In genomic region chr7:117575417-117575816, GRCm38 (mm10) we compare ENCODE assay signal across 23 mouse cellular contexts.
DNase-seq lines count a peak whose midpoint lies in the region; ATAC-seq and TF ChIP-seq lines count a peak whose summit lies in the region.
"Had no signal": no experiment of that assay in that cellular context is flagged by ENCODE, and none has a peak within 500 bp of the region (broad histone marks: within the 10 kb centered on the region; RNA-seq: fewer than 3 reads in every experiment).

No protein-coding gene starts in this region.

- no peak for TF ChIP-seq CTCF in forebrain, postnatal 0 days (IDR thresholded peaks at IDR 0.05; ENCODE audit: low read depth)
- TF ChIP-seq CTCF in heart, adult 2 months (IDR thresholded peaks at IDR 0.05): no peak

- ATAC-seq in forebrain, embryonic 13.5 days: no peak
- no peak for ATAC-seq in forebrain, postnatal 0 days
- peak; percentile 34; the same call in 1 of the 2 replicates for ATAC-seq in forebrain, embryonic 16.5 days
- peak; percentile 71 for ATAC-seq in monocyte, adult 5-6 weeks (replicated peaks; ENCODE audit: insufficient number of reproducible peaks, low FRiP score, low TSS enrichment, poor library complexity, severe bottlenecking)
- ATAC-seq: activated CD4-positive, CD25-positive, alpha-beta regulatory T cell, adult 4 months; hindbrain, embryonic 16.5 days; intestine, embryonic 15.5 days had no signal

- H3K36me3 ChIP-seq in forebrain, embryonic 13.5 days (ENCODE audit: poor library complexity, severe bottlenecking): no peaks in the 10 kb centered on the region
- no peaks in the 10 kb centered on the region for H3K36me3 ChIP-seq in forebrain, postnatal 0 days (ENCODE audit: insufficient read depth)
- H3K36me3 ChIP-seq in forebrain, embryonic 16.5 days (ENCODE audit: control insufficient read depth, insufficient read depth): no peaks in the 10 kb centered on the region
- H3K36me3 ChIP-seq in forebrain, embryonic 10.5 days (replicated peaks): no peaks in the 10 kb centered on the region; the same call in 1 of the 2 replicates
- no peaks in the 10 kb centered on the region for H3K36me3 ChIP-seq in heart, adult 2 months (ENCODE audit: control insufficient read depth, insufficient read depth, low read length)
- H3K36me3 ChIP-seq: heart, embryonic 10.5 days; heart, embryonic 13.5 days; hindbrain, embryonic 10.5 days; hindbrain, embryonic 13.5 days; intestine, embryonic 15.5 days had no signal

- H3K9me3 ChIP-seq in forebrain, embryonic 13.5 days (replicated peaks): no peaks in the 10 kb centered on the region
- H3K9me3 ChIP-seq in forebrain, postnatal 0 days (ENCODE audit: low read length): no peaks in the 10 kb centered on the region
- H3K9me3 ChIP-seq in forebrain, embryonic 16.5 days (ENCODE audit: control insufficient read depth, low read length): no peaks in the 10 kb centered on the region
- no peaks in the 10 kb centered on the region for H3K9me3 ChIP-seq in forebrain, embryonic 10.5 days
- H3K9me3 ChIP-seq: heart, embryonic 10.5 days; heart, embryonic 13.5 days; hindbrain, embryonic 10.5 days; hindbrain, embryonic 13.5 days; intestine, embryonic 15.5 days had no signal

- no peak overlapping the region for H3K4me3 ChIP-seq in forebrain, embryonic 13.5 days
- H3K4me3 ChIP-seq in forebrain, postnatal 0 days (ENCODE audit: low read depth, low read length): no peak overlapping the region
- H3K4me3 ChIP-seq in forebrain, embryonic 16.5 days (replicated peaks; ENCODE audit: low read length): no peak overlapping the region
- no peak overlapping the region for H3K4me3 ChIP-seq in forebrain, embryonic 10.5 days
- H3K4me3 ChIP-seq in heart, adult 2 months: no peak overlapping the region
- H3K4me3 ChIP-seq: heart, embryonic 10.5 days; heart, embryonic 13.5 days; hindbrain, embryonic 10.5 days; hindbrain, embryonic 13.5 days; intestine, embryonic 15.5 days had no signal

- no peaks in the 10 kb centered on the region for H3K27me3 ChIP-seq in forebrain, embryonic 13.5 days
- H3K27me3 ChIP-seq in forebrain, postnatal 0 days (ENCODE audit: insufficient read depth, low read length): no peaks in the 10 kb centered on the region
- no peaks in the 10 kb centered on the region for H3K27me3 ChIP-seq in forebrain, embryonic 16.5 days (replicated peaks; ENCODE audit: control insufficient read depth, insufficient read depth, low read length)
- no peaks in the 10 kb centered on the region for H3K27me3 ChIP-seq in forebrain, embryonic 10.5 days (ENCODE audit: poor library complexity, severe bottlenecking)
- no peaks in the 10 kb centered on the region for H3K27me3 ChIP-seq in heart, adult 2 months (ENCODE audit: control insufficient read depth, insufficient read depth, low read length)
- H3K27me3 ChIP-seq: heart, embryonic 13.5 days; hindbrain, embryonic 13.5 days; intestine, embryonic 15.5 days had no signal

- H3K9ac ChIP-seq in forebrain, embryonic 13.5 days: no peak overlapping the region
- H3K9ac ChIP-seq in forebrain, postnatal 0 days: no peak overlapping the region
- no peak overlapping the region for H3K9ac ChIP-seq in forebrain, embryonic 16.5 days (replicated peaks; ENCODE audit: low read depth, low read length)
- no peak overlapping the region for H3K9ac ChIP-seq in heart, adult 2 months (ENCODE audit: low read depth, low read length)
- H3K9ac ChIP-seq: heart, embryonic 13.5 days; hindbrain, embryonic 13.5 days; intestine, embryonic 15.5 days had no signal

- WGBS in forebrain, embryonic 13.5 days: 36% methylated on average over 4 of the region's 4 CpGs
- WGBS in forebrain, postnatal 0 days: 34% methylated on average over 4 of the region's 4 CpGs
- 35% methylated on average over 4 of the region's 4 CpGs for WGBS in forebrain, embryonic 16.5 days
- WGBS in forebrain, embryonic 10.5 days: 48% methylated on average over 4 of the region's 4 CpGs
- WGBS in heart, adult 2 months: 53% methylated on average over 4 of the region's 4 CpGs

- DNase-seq in forebrain, postnatal 0 days: no peak
- DNase-seq in forebrain, embryonic 10.5 days (ENCODE audit: extremely low spot score, low spot score): no peak
- no peak for DNase-seq in heart, adult 2 months
- DNase-seq in adrenal gland, postnatal 4 days (ENCODE audit: low spot score in 2 of 2): no peak
- DNase-seq: adrenal gland, adult 8-10 months; adrenal gland, postnatal 25 days; cerebellum, adult 11-12 months; cerebellum, adult 8-10 months; cerebellum, postnatal 14 days; gastrocnemius, postnatal 25 days; heart, adult 18-20 months; heart, postnatal 36 days; kidney, adult 11 months had no signal

- peaks cover 42% of the 10 kb centered on the region for H3K4me1 ChIP-seq in forebrain, embryonic 13.5 days
- H3K4me1 ChIP-seq in forebrain, postnatal 0 days (ENCODE audit: insufficient read depth): peaks cover 9% of the 10 kb centered on the region; the same call in 1 of the 2 replicates
- peaks cover 26% of the 10 kb centered on the region for H3K4me1 ChIP-seq in forebrain, embryonic 16.5 days (replicated peaks; ENCODE audit: control insufficient read depth, insufficient read depth, low read length)
- H3K4me1 ChIP-seq in forebrain, embryonic 10.5 days: peaks cover 9% of the 10 kb centered on the region
- peaks cover 4% of the 10 kb centered on the region; the same call in 1 of the 2 replicates for H3K4me1 ChIP-seq in heart, adult 2 months (ENCODE audit: control insufficient read depth, insufficient read depth, low read length)
- H3K4me1 ChIP-seq: heart, embryonic 10.5 days; hindbrain, embryonic 10.5 days; hindbrain, embryonic 13.5 days; intestine, embryonic 15.5 days had no signal

- no peak for TF ChIP-seq EP300 in heart, adult 2 months (IDR thresholded peaks at IDR 0.05; ENCODE audit: insufficient read depth, low read depth, low read length)

- H3K4me2 ChIP-seq in forebrain, embryonic 13.5 days: no peak overlapping the region
- no peak overlapping the region for H3K4me2 ChIP-seq in forebrain, postnatal 0 days (ENCODE audit: low read depth)
- no peak overlapping the region for H3K4me2 ChIP-seq in forebrain, embryonic 16.5 days (ENCODE audit: low read length)
- H3K4me2 ChIP-seq: heart, embryonic 13.5 days; hindbrain, embryonic 13.5 days; intestine, embryonic 15.5 days had no signal

- no peaks in the 10 kb centered on the region for H3K79me2 ChIP-seq in heart, adult 2 months (replicated peaks; ENCODE audit: control insufficient read depth, insufficient read depth, low read length)

- intact Hi-C loops in heart, adult 2 months (cut with DNase I): no loop called here

- H3K27ac ChIP-seq in forebrain, embryonic 13.5 days: peak overlapping the region; percentile 31; the same call in 1 of the 2 replicates
- no peak overlapping the region for H3K27ac ChIP-seq in forebrain, postnatal 0 days (ENCODE audit: low read depth, low read length)
- H3K27ac ChIP-seq in forebrain, embryonic 16.5 days (ENCODE audit: low read length): peak overlapping the region; percentile 20; the same call in 1 of the 2 replicates
- no peak overlapping the region for H3K27ac ChIP-seq in forebrain, embryonic 10.5 days
- H3K27ac ChIP-seq in heart, adult 2 months: no peak overlapping the region
- H3K27ac ChIP-seq: heart, embryonic 10.5 days; heart, embryonic 13.5 days; hindbrain, embryonic 10.5 days; hindbrain, embryonic 13.5 days; intestine, embryonic 15.5 days had no signal

- no peak for TF ChIP-seq POLR2A in heart, adult 2 months (IDR thresholded peaks at IDR 0.05; ENCODE audit: insufficient read depth, low read depth, low read length)

Comparison
In these comparisons a context has a peak if more than half of its experiments do, and no peak if none do; other contexts are left out.
1. ATAC-seq: peak in forebrain, embryonic 16.5 days (single experiment) and monocyte, adult 5-6 weeks (single experiment); none in forebrain, embryonic 13.5 days (single experiment) and forebrain, postnatal 0 days (single experiment).
2. H3K27ac ChIP-seq: peak in forebrain, embryonic 13.5 days (single experiment) and forebrain, embryonic 16.5 days (single experiment); none in forebrain, postnatal 0 days (single experiment), forebrain, embryonic 10.5 days (single experiment) and heart, adult 2 months (single experiment).